Mouse (Mus musculus) forebrain, embryonic 13.5 days (tissue): ENCODE measurements at regions not wholly inside any gene's neighbourhood (a gene's known extent, or its start where the extent isn't known, plus 50 kb on each side); places are given as distances from the start of the nearest gene placed in this dataset.

Experiments used
- ATAC-seq: fragments of 200-750 bp; cut with Nextera tagmentation; 2 replicates; pipeline ENCODE4 v1.8.0; 2017
- H3K27ac ChIP-seq: fragments of 300-500 bp; sonication (generic); 2 replicates; pipeline ENCODE4 v1.5.1; 2015; ENCODE audit warnings: inconsistent platforms, mild to moderate bottlenecking, moderate library complexity
- H3K27me3 ChIP-seq: fragments of 300-500 bp; sonication (generic); 2 replicates; pipeline ENCODE4 v1.6.1; 2015; ENCODE audit warnings: mild to moderate bottlenecking, inconsistent platforms
- H3K36me3 ChIP-seq: fragments of 300-500 bp; sonication (generic); 2 replicates; pipeline ENCODE4 v1.6.1; 2015; ENCODE audit warnings: mild to moderate bottlenecking, inconsistent platforms; ENCODE audit not compliant: poor library complexity, severe bottlenecking
- H3K4me1 ChIP-seq: fragments of 300-500 bp; sonication (generic); 2 replicates; pipeline ENCODE4 v1.6.1; 2015; ENCODE audit warnings: inconsistent platforms
- H3K4me2 ChIP-seq: fragments of 300-500 bp; sonication (generic); 2 replicates; pipeline ENCODE4 v1.6.1; 2015; ENCODE audit warnings: inconsistent platforms, mild to moderate bottlenecking, moderate library complexity
- H3K4me3 ChIP-seq: fragments of 300-500 bp; sonication (generic); 2 replicates; pipeline ENCODE4 v1.5.1; 2015; ENCODE audit warnings: mild to moderate bottlenecking, inconsistent platforms
- H3K9ac ChIP-seq: fragments of 300-500 bp; sonication (generic); 2 replicates; pipeline ENCODE4 v1.6.1; 2015; ENCODE audit warnings: mild to moderate bottlenecking, inconsistent platforms
- H3K9me3 ChIP-seq: fragments of 300-500 bp; sonication (generic); replicated peaks from 2 replicates; pipeline ENCODE4 v1.6.1; 2016; ENCODE audit warnings: inconsistent platforms
- WGBS: fragments of 180-500 bp; shearing (Covaris S2); methylation state at CpG from one replicate; pipeline ENCODE4 v1.1.7; 2015; 5-methylcytosine and 5-hydroxymethylcytosine counted together

DNA sequence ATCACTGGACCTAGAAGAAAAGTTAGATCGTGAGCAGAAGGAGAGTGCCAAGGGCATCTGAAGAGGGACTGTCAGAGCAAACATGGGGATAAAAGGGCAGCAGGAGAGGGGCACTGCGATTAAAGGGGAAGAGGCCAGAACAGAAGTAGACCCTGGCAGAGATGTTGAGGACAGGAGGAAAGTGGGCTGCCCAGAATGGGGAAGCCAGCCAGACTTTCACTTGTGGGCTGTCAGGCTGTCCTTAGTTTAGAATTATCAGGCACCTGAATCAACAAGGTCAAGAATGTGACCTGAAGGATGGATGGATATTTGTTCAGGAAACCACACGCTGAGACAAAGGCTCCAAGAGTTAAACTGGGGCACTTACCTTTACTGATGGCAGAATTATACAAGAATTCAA, 193.0 kb upstream of the Klf3 start:
- no peak overlapping the region for H3K27ac ChIP-seq
- WGBS, result 12% methylated on average over 3 of the region's 3 CpGs

GRCm38 (mm10) chr5:64610562-64611405, 192.4 kb upstream of the Klf3 start:
- peak overlapping the region; percentile 8 for H3K27ac ChIP-seq
- H3K4me2 ChIP-seq, result peak overlapping the region; percentile 20; the same call in 1 of the 2 replicates
- peak; percentile 83; the same call in 1 of the 2 replicates for ATAC-seq
- no peak overlapping the region for H3K4me3 ChIP-seq
- no peak overlapping the region for H3K9ac ChIP-seq
- H3K4me1 ChIP-seq, result peaks cover 10% of the 10 kb centered on the region
- WGBS, result 9% methylated on average over 12 of the region's 13 CpGs
- H3K36me3 ChIP-seq, result no peaks in the 10 kb centered on the region
- no peaks in the 10 kb centered on the region for H3K9me3 ChIP-seq
- no peaks in the 10 kb centered on the region for H3K27me3 ChIP-seq

More for the DNA sequence above, 193.0 kb upstream of the Klf3 start:
- H3K4me2 ChIP-seq, result 0 out of 2 replicates have a peak overlapping the region, but pooled peaks have one; percentile 20
- no peak overlapping the region for H3K4me3 ChIP-seq
- H3K27me3 ChIP-seq, result no peaks in the 10 kb centered on the region
- H3K36me3 ChIP-seq, result no peaks in the 10 kb centered on the region
- no peak overlapping the region for H3K9ac ChIP-seq
- peaks cover 10% of the 10 kb centered on the region for H3K4me1 ChIP-seq
- no peak for ATAC-seq
- no peaks in the 10 kb centered on the region for H3K9me3 ChIP-seq

DNA sequence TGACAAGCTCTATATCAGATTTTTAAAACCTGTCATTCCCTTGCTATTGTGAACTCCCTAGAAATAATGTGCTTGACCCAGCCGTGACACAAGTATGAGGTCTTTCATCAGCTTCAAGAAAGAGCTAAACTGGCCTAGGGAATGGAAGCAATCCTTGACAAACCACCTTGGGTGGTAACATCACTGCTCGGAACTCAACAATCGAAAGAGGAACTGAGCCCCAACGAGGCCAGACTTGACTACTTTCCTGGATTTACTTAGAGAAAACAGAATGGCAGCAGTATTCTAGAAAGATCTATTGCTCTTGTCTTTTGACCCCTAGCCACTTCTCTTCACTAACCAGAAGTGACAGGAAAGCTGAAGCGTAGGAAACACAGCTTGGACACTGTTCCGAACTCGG, 191.2 kb upstream of the Klf3 start:
- Histone ChIP-seq H3K36me3 (no peaks in the 10 kb centered on the region), H3K9ac (no peak overlapping the region), H3K27me3 (no peaks in the 10 kb centered on the region), H3K27ac (no peak overlapping the region), H3K4me3 (no peak overlapping the region), H3K4me1 (peaks cover 10% of the 10 kb centered on the region), H3K4me2 (no peak overlapping the region), H3K9me3 (no peaks in the 10 kb centered on the region)
- WGBS, result 91% methylated on average over 7 of the region's 7 CpGs
- no peak for ATAC-seq

GRCm38 (mm10) chr5:64613696-64614095, 189.5 kb upstream of the Klf3 start:
- Histone ChIP-seq H3K27ac (no peak overlapping the region), H3K9ac (no peak overlapping the region), H3K27me3 (no peaks in the 10 kb centered on the region), H3K36me3 (no peaks in the 10 kb centered on the region), H3K4me1 (peaks cover 10% of the 10 kb centered on the region), H3K4me2 (no peak overlapping the region), H3K4me3 (no peak overlapping the region), H3K9me3 (no peaks in the 10 kb centered on the region)
- no peak for ATAC-seq
- WGBS, result 95% methylated on average over 3 of the region's 3 CpGs

DNA sequence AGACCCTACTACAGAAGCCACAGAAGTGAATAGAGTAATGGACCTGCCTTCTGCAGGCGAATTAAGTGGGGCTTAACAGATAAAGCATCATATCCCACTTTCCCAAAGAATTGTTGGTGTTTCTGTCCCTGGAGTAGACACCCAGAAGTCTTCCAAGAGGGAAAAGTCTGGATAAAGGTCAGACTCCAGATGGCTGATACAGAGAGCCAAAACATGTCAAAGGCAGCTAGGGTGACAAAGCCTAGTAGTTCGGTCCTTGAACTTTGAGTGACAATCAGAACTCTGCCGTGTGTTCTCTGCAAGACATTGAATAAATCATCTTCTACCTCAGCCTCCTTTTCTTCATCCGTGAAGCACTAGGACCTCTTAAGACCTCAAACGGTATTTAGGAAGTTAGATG, 185.1 kb upstream of the Klf3 start:
- no peak for ATAC-seq
- no peaks in the 10 kb centered on the region for H3K9me3 ChIP-seq
- H3K36me3 ChIP-seq, result no peaks in the 10 kb centered on the region
- WGBS, result 75% methylated on average over 5 of the region's 5 CpGs
- H3K4me1 ChIP-seq, result no peaks in the 10 kb centered on the region
- H3K27ac ChIP-seq, result no peak overlapping the region
- H3K9ac ChIP-seq, result no peak overlapping the region
- no peaks in the 10 kb centered on the region for H3K27me3 ChIP-seq
- H3K4me2 ChIP-seq, result no peak overlapping the region
- H3K4me3 ChIP-seq, result no peak overlapping the region

- H3K4me2 ChIP-seq, result no peak overlapping the region
- no peak for ATAC-seq
- H3K27me3 ChIP-seq, result no peaks in the 10 kb centered on the region
- no peak overlapping the region for H3K27ac ChIP-seq
- H3K9ac ChIP-seq, result no peak overlapping the region
- H3K4me3 ChIP-seq, result no peak overlapping the region
- WGBS, result 96% methylated on average over 5 of the region's 5 CpGs
- H3K9me3 ChIP-seq, result no peaks in the 10 kb centered on the region
- H3K36me3 ChIP-seq, result no peaks in the 10 kb centered on the region
- H3K4me1 ChIP-seq, result no peaks in the 10 kb centered on the region
Measured at GRCm38 (mm10) chr5:64619752-64620151, 183.4 kb upstream of the Klf3 start.

DNA sequence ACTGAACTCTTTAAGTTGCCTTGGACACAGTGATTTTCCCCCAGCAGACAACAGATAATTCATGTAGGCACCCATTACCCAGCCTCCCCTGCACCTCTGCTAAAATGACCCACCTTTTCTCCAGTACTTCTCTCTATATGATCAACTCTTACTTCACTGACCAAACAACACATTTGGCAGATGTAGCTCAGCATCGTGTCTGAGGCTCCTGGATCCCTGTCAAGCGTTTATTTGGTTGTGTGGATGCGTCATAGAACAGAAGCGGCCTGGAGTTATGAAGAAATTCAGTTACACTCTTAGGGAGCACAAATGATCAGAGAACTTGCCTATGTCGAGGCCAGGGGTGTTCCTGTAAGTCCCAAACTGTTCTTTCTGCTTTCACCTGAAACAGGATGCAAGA, 182.5 kb upstream of the Klf3 start:
- Histone ChIP-seq H3K4me1 (no peaks in the 10 kb centered on the region), H3K4me2 (no peak overlapping the region), H3K27me3 (no peaks in the 10 kb centered on the region), H3K9me3 (no peaks in the 10 kb centered on the region), H3K36me3 (no peaks in the 10 kb centered on the region), H3K4me3 (no peak overlapping the region), H3K9ac (no peak overlapping the region), H3K27ac (no peak overlapping the region)
- WGBS, result 93% methylated on average over 5 of the region's 5 CpGs
- ATAC-seq, result no peak

DNA sequence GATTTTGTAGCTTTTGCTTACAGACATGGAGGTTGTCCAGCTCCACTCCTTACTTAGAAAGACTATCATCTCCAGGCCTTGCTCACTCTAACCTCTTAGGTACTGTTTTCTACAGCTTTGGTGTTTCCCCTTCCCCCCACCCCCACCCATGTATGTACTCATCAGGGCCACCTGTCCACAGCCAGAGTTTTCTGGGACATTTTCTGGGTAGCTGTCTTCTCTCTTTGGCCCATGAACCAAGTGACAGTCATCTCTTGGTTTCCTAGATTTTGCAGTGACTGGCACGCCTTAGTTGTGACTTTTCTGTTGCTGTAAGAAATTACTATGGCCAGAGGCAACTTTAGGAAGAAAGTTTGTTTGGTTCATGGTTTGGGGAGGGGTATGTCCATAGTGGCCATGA, 181.8 kb upstream of the Klf3 start:
- Histone ChIP-seq H3K36me3 (no peaks in the 10 kb centered on the region), H3K9me3 (no peaks in the 10 kb centered on the region), H3K4me1 (no peaks in the 10 kb centered on the region), H3K4me2 (no peak overlapping the region), H3K9ac (no peak overlapping the region), H3K27me3 (no peaks in the 10 kb centered on the region), H3K27ac (no peak overlapping the region), H3K4me3 (no peak overlapping the region)
- no peak for ATAC-seq
- 81% methylated on average over 1 of the region's 1 CpGs for WGBS

GRCm38 (mm10) chr5:64623653-64624052, 179.5 kb upstream of the Klf3 start:
- no peak overlapping the region for H3K4me3 ChIP-seq
- H3K4me1 ChIP-seq, result no peaks in the 10 kb centered on the region
- no peaks in the 10 kb centered on the region for H3K9me3 ChIP-seq
- H3K4me2 ChIP-seq, result no peak overlapping the region
- WGBS, result 49% methylated on average over 3 of the region's 3 CpGs
- no peak overlapping the region for H3K9ac ChIP-seq
- H3K36me3 ChIP-seq, result no peaks in the 10 kb centered on the region
- no peaks in the 10 kb centered on the region for H3K27me3 ChIP-seq
- H3K27ac ChIP-seq, result no peak overlapping the region
- no peak for ATAC-seq

DNA sequence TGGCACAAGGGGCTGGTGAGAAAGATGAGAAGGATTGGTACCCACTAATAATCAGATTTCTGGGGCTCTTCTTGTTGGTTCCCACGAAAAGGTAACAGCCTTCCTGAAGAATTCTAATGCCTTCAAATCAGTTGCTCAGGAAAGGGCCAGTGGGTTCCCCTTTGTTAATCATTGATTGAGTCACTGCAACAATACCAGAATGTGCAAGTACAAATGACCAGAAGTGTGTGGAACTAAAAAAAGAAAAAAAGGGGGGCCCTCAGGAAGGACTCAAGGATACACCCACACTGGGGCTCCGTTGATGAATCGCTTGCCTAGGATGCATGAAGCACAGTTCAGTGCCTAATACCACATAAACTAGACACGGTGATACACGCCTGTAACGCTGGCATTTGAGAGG, 179.0 kb upstream of the Klf3 start:
- Histone ChIP-seq H3K9me3 (no peaks in the 10 kb centered on the region), H3K27me3 (no peaks in the 10 kb centered on the region), H3K4me2 (no peak overlapping the region), H3K27ac (no peak overlapping the region), H3K36me3 (no peaks in the 10 kb centered on the region), H3K4me3 (no peak overlapping the region), H3K4me1 (no peaks in the 10 kb centered on the region), H3K9ac (no peak overlapping the region)
- ATAC-seq, result no peak
- 79% methylated on average over 6 of the region's 6 CpGs for WGBS

GRCm38 (mm10) chr5:64625421-64625820, 177.8 kb upstream of the Klf3 start:
- Histone ChIP-seq H3K4me3 (no peak overlapping the region), H3K4me1 (no peaks in the 10 kb centered on the region), H3K36me3 (no peaks in the 10 kb centered on the region), H3K27ac (no peak overlapping the region), H3K9ac (no peak overlapping the region), H3K4me2 (no peak overlapping the region), H3K27me3 (no peaks in the 10 kb centered on the region), H3K9me3 (no peaks in the 10 kb centered on the region)
- WGBS, result 84% methylated on average over 4 of the region's 4 CpGs
- no peak for ATAC-seq

DNA sequence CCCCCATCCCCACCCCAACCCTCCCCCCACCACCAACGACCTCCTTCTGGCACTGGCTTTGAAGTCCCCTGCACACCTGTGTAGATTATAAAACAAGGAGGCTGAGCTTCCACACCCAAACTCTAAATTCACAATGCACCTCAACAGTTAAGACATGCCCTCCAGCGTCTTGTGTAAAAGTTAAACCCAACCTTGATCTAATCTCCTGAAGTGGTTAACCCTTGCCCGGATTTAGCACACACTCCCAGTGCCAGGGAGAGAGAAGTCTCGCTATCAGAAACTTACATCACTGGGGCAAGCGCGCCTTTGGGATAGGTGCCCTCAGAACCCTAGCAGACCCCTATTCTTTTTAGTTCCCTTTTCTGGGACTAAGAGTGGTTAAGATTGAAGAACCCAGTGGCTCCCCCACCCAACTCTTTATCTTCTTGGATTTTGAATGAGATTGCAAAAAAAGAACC, 177.3 kb upstream of the Klf3 start:
- 57% methylated on average over 6 of the region's 6 CpGs for WGBS
- H3K4me2 ChIP-seq, result no peak overlapping the region
- no peaks in the 10 kb centered on the region for H3K4me1 ChIP-seq
- no peaks in the 10 kb centered on the region for H3K9me3 ChIP-seq
- H3K4me3 ChIP-seq, result no peak overlapping the region
- no peak overlapping the region for H3K9ac ChIP-seq
- no peaks in the 10 kb centered on the region for H3K36me3 ChIP-seq
- H3K27ac ChIP-seq, result no peak overlapping the region
- H3K27me3 ChIP-seq, result no peaks in the 10 kb centered on the region
- ATAC-seq, result no peak

DNA sequence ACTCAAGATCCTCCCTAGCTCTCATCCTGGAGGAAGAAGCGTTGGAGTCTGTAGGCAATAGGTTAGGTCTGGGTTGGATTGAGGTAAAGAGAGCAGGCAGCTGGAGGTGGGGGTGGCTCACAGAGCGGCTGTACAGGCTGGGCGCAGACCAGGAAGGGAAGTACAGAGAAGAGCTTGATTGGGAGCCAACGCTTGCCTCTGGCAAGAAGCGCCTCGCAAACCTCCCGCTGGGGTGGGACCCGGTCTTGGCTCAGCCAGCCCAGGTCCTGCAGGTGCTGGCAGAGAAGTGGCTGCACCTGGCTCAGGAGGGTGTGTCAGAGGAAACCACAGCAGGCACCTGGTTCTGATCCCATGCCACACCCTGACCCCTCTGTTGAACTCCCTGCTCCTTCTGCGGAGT, 176.8 kb upstream of the Klf3 start:
- 54% methylated on average over 9 of the region's 9 CpGs for WGBS
- H3K4me3 ChIP-seq, result no peak overlapping the region
- H3K27me3 ChIP-seq, result no peaks in the 10 kb centered on the region
- no peaks in the 10 kb centered on the region for H3K4me1 ChIP-seq
- ATAC-seq, result no peak
- H3K4me2 ChIP-seq, result no peak overlapping the region
- H3K36me3 ChIP-seq, result no peaks in the 10 kb centered on the region
- H3K9ac ChIP-seq, result no peak overlapping the region
- no peak overlapping the region for H3K27ac ChIP-seq
- H3K9me3 ChIP-seq, result no peaks in the 10 kb centered on the region
